In genomic region chr7:63998995-63999960, GRCm38 (mm10) we compare ENCODE assay signal across 10 mouse cellular contexts.
DNase-seq lines count a peak whose midpoint lies in the region; ATAC-seq lines count a peak whose summit lies in the region.
"Had no signal": no experiment of that assay in that cellular context is flagged by ENCODE, and none has a peak within 500 bp of the region (broad histone marks: within the 10 kb centered on the region; RNA-seq: fewer than 3 reads in every experiment).

No protein-coding gene starts in this region.

- no peak for DNase-seq in forebrain, embryonic 10.5 days (ENCODE audit: extremely low spot score, low spot score)
- DNase-seq in cerebellum, postnatal 4 days (ENCODE audit: low spot score in 2 of 2): no peak
- DNase-seq in adipocyte (ENCODE audit: low spot score): no peak
- DNase-seq in ovary, postnatal 36 days (ENCODE audit: low spot score): no peak

- H3K27ac ChIP-seq in forebrain, embryonic 15.5 days (replicated peaks): no peak overlapping the region
- H3K27ac ChIP-seq in forebrain, embryonic 10.5 days: no peak overlapping the region
- H3K27ac ChIP-seq in embryonic facial prominence, embryonic 15.5 days (replicated peaks): peak overlapping the region; percentile 60; the same call in 1 of the 2 replicates
- peak overlapping the region; percentile 33 for H3K27ac ChIP-seq in lung, embryonic 16.5 days (ENCODE audit: low read length)
- peak overlapping the region; percentile 32 for H3K27ac ChIP-seq in stomach, embryonic 15.5 days
- H3K27ac ChIP-seq: hindbrain, embryonic 14.5 days; midbrain, embryonic 15.5 days had no signal

- H3K4me3 ChIP-seq in forebrain, embryonic 15.5 days: no peak overlapping the region
- H3K4me3 ChIP-seq in forebrain, embryonic 10.5 days: no peak overlapping the region
- H3K4me3 ChIP-seq in embryonic facial prominence, embryonic 15.5 days (replicated peaks): no peak overlapping the region
- no peak overlapping the region for H3K4me3 ChIP-seq in lung, embryonic 16.5 days (ENCODE audit: low read length)
- H3K4me3 ChIP-seq in stomach, embryonic 15.5 days (replicated peaks): no peak overlapping the region
- H3K4me3 ChIP-seq: midbrain, embryonic 15.5 days had no signal

- 0 out of 2 replicates have a peak, but pooled peaks have one; percentile 23 for ATAC-seq in forebrain, embryonic 15.5 days (replicated peaks)
- peak; percentile 66; the same call in 1 of the 2 replicates for ATAC-seq in embryonic facial prominence, embryonic 15.5 days (ENCODE audit: insufficient number of reproducible peaks, low FRiP score, low TSS enrichment, low read depth)
- ATAC-seq in lung, embryonic 16.5 days (ENCODE audit: low read depth): peak; percentile 72
- ATAC-seq in stomach, embryonic 15.5 days (ENCODE audit: insufficient read depth, low FRiP score, low read depth): peak; percentile 52; the same call in 1 of the 2 replicates
- ATAC-seq: midbrain, embryonic 15.5 days had no signal

- no peaks in the 10 kb centered on the region for H3K27me3 ChIP-seq in forebrain, embryonic 15.5 days
- H3K27me3 ChIP-seq in forebrain, embryonic 10.5 days (ENCODE audit: poor library complexity, severe bottlenecking): no peaks in the 10 kb centered on the region
- H3K27me3 ChIP-seq in embryonic facial prominence, embryonic 15.5 days: no peaks in the 10 kb centered on the region
- H3K27me3 ChIP-seq in lung, embryonic 16.5 days (ENCODE audit: control insufficient read depth, insufficient read depth, low read depth, low read length): no peaks in the 10 kb centered on the region
- H3K27me3 ChIP-seq in stomach, embryonic 15.5 days (replicated peaks): no peaks in the 10 kb centered on the region
- H3K27me3 ChIP-seq: midbrain, embryonic 15.5 days had no signal

- H3K36me3 ChIP-seq in forebrain, embryonic 15.5 days: no peaks in the 10 kb centered on the region
- H3K36me3 ChIP-seq in forebrain, embryonic 10.5 days (replicated peaks): no peaks in the 10 kb centered on the region
- no peaks in the 10 kb centered on the region for H3K36me3 ChIP-seq in embryonic facial prominence, embryonic 15.5 days
- no peaks in the 10 kb centered on the region for H3K36me3 ChIP-seq in lung, embryonic 16.5 days (ENCODE audit: control insufficient read depth, insufficient read depth, low read length)
- no peaks in the 10 kb centered on the region for H3K36me3 ChIP-seq in stomach, embryonic 15.5 days
- H3K36me3 ChIP-seq: midbrain, embryonic 15.5 days had no signal

- no peak overlapping the region for H3K9ac ChIP-seq in forebrain, embryonic 15.5 days (replicated peaks)
- no peak overlapping the region for H3K9ac ChIP-seq in embryonic facial prominence, embryonic 15.5 days
- no peak overlapping the region for H3K9ac ChIP-seq in lung, embryonic 16.5 days (ENCODE audit: low read length)
- no peak overlapping the region for H3K9ac ChIP-seq in stomach, embryonic 15.5 days
- H3K9ac ChIP-seq: hindbrain, embryonic 14.5 days; midbrain, embryonic 15.5 days had no signal

- H3K4me2 ChIP-seq in forebrain, embryonic 15.5 days (replicated peaks): no peak overlapping the region
- no peak overlapping the region for H3K4me2 ChIP-seq in embryonic facial prominence, embryonic 15.5 days (replicated peaks)
- no peak overlapping the region for H3K4me2 ChIP-seq in lung, embryonic 16.5 days (ENCODE audit: low read depth, low read length)
- H3K4me2 ChIP-seq in stomach, embryonic 15.5 days: no peak overlapping the region
- H3K4me2 ChIP-seq: hindbrain, embryonic 14.5 days; midbrain, embryonic 15.5 days had no signal

- H3K9me3 ChIP-seq in forebrain, embryonic 15.5 days: no peaks in the 10 kb centered on the region
- no peaks in the 10 kb centered on the region for H3K9me3 ChIP-seq in forebrain, embryonic 10.5 days
- no peaks in the 10 kb centered on the region for H3K9me3 ChIP-seq in embryonic facial prominence, embryonic 15.5 days (replicated peaks)
- H3K9me3 ChIP-seq in lung, embryonic 16.5 days (ENCODE audit: control insufficient read depth, low read length): no peaks in the 10 kb centered on the region
- no peaks in the 10 kb centered on the region for H3K9me3 ChIP-seq in stomach, embryonic 15.5 days
- H3K9me3 ChIP-seq: midbrain, embryonic 15.5 days had no signal

- H3K4me1 ChIP-seq in forebrain, embryonic 15.5 days: no peaks in the 10 kb centered on the region
- H3K4me1 ChIP-seq in forebrain, embryonic 10.5 days: no peaks in the 10 kb centered on the region; the same call in 1 of the 2 replicates
- H3K4me1 ChIP-seq in embryonic facial prominence, embryonic 15.5 days: 0 out of 2 replicates have a peak, but pooled peaks cover 6% of the 10 kb centered on the region
- peaks cover 12% of the 10 kb centered on the region; the same call in 1 of the 2 replicates for H3K4me1 ChIP-seq in lung, embryonic 16.5 days (replicated peaks; ENCODE audit: control insufficient read depth, insufficient read depth, low read length)
- peaks cover 5% of the 10 kb centered on the region; the same call in 1 of the 2 replicates for H3K4me1 ChIP-seq in stomach, embryonic 15.5 days
- H3K4me1 ChIP-seq: midbrain, embryonic 15.5 days had no signal

- 72% methylated on average over 6 of the region's 6 CpGs for whole genome bisulfite sequencing in forebrain, embryonic 15.5 days
- WGBS in forebrain, embryonic 10.5 days: 68% methylated on average over 6 of the region's 6 CpGs
- 49% methylated on average over 6 of the region's 6 CpGs for WGBS in embryonic facial prominence, embryonic 15.5 days
- WGBS in lung, embryonic 16.5 days: 37% methylated on average over 6 of the region's 6 CpGs
- 48% methylated on average over 6 of the region's 6 CpGs for WGBS in stomach, embryonic 15.5 days

Comparison
In these comparisons a context has a peak if more than half of its experiments do, and no peak if none do; other contexts are left out.
1. H3K27ac ChIP-seq: peak in embryonic facial prominence, embryonic 15.5 days (single experiment), lung, embryonic 16.5 days (single experiment) and stomach, embryonic 15.5 days (single experiment); none in forebrain, embryonic 15.5 days (single experiment) and forebrain, embryonic 10.5 days (single experiment).
2. Peak in every context shown above with its lines, with median percentiles within 50 percentile points of each other: ATAC-seq.